Mouse (Mus musculus) olfactory bulb, adult 2 months (tissue): ENCODE data around the gene Med16.

Experiments used
- CTCF ChIP-seq: fragments of 200-500 bp; IDR thresholded peaks from 2 replicates; pipeline ENCODE4 v1.5.1; 2012; ENCODE audit warnings: low read depth, mild to moderate bottlenecking, low read length, moderate library complexity; ENCODE audit not compliant: insufficient read depth
- POLR2A ChIP-seq: fragments of 200-500 bp; IDR thresholded peaks from 2 replicates; pipeline ENCODE4 v1.6.1; 2012; ENCODE audit warnings: mild to moderate bottlenecking, low read depth, low read length, moderate library complexity; ENCODE audit not compliant: insufficient read depth

- no peak for TF ChIP-seq CTCF
- no peak for TF ChIP-seq POLR2A
These were observed 34.8 kb upstream of the Med16 start for GRCm38 (mm10) chr10:79943471-79943901.
